Mouse (Mus musculus) midbrain, embryonic 10.5 days (tissue): ENCODE results near the gene Mad2l1bp. TPM values are rescaled to one million over a fixed set of nuclear protein-coding genes. Genes with fewer than 3 reads are reported as not detected.

Source experiments
- polyA plus RNA-seq: library from polyadenylated mRNA; unstranded; fragments of >200 nt; fragmentation: Nextera tagmentation; extraction: Ambion mirVana; gene quantifications from 2 replicates; pipeline ENCODE4 v1.2.1, GENCODE M21; 2016

Gene Mad2l1bp
- polyA plus RNA-seq, 1 experiment from 2014 or later, result 40.1 TPM

Other genes with a start within 250 kb of the Mad2l1bp start
- gene Vegfa, start 121.2 kb downstream of the Mad2l1bp start, polyA plus RNA-seq, result 2.1 and 2.3 TPM in 2 replicates
- gene Mrps18a, start 42.6 kb downstream of the Mad2l1bp start, polyA plus RNA-seq, result 143 and 156 TPM in 2 replicates
- gene Rsph9, start 9.3 kb downstream of the Mad2l1bp start, polyA plus RNA-seq, result 11.7 and 14.2 TPM in 2 replicates
- gene Gtpbp2, start 7.5 kb upstream of the Mad2l1bp start, polyA plus RNA-seq, result 28.2 and 31.0 TPM in 2 replicates
- gene Polh, start 49.1 kb upstream of the Mad2l1bp start, polyA plus RNA-seq, result 12.6 and 13.6 TPM in 2 replicates
- gene Xpo5, start 49.2 kb upstream of the Mad2l1bp start, polyA plus RNA-seq, result 67.1 and 70.7 TPM in 2 replicates
- gene Polr1c, start 94.5 kb upstream of the Mad2l1bp start, polyA plus RNA-seq, result 131 and 138 TPM in 2 replicates
- gene Yipf3, start 94.5 kb upstream of the Mad2l1bp start, polyA plus RNA-seq, result 71.5 and 75.0 TPM in 2 replicates
- gene Lrrc73, start 100.0 kb upstream of the Mad2l1bp start, polyA plus RNA-seq, result 1.6 and 1.9 TPM in 2 replicates
- gene Tjap1, start 129.5 kb upstream of the Mad2l1bp start, polyA plus RNA-seq, result 65.8 and 68.2 TPM in 2 replicates
- 0.68 and 0.78 TPM in 2 replicates for gene Dlk2, start 143.9 kb upstream of the Mad2l1bp start, polyA plus RNA-seq
- 7.6 and 8.9 TPM in 2 replicates for gene Abcc10, start 174.8 kb upstream of the Mad2l1bp start, polyA plus RNA-seq
- 7.8 and 9.9 TPM in 2 replicates for gene Zfp318, start 230.2 kb upstream of the Mad2l1bp start, polyA plus RNA-seq